Mouse (Mus musculus) monocyte, adult 2 months (primary cell): Measurements from ENCODE around the gene Cplane1.

Experiments used
- DNase-seq, 2 experiments: peaks; one replicate each; pipeline ENCODE4 v3.0.0; 2022; ENCODE audit warnings: low spot score in 2 of 2, low read depth in 1 of 2

The Cplane1 gene

GRCm38 (mm10) chr15:8291251-8291650, 122.3 kb downstream of the Cplane1 start:
- no peak for DNase-seq

DNA sequence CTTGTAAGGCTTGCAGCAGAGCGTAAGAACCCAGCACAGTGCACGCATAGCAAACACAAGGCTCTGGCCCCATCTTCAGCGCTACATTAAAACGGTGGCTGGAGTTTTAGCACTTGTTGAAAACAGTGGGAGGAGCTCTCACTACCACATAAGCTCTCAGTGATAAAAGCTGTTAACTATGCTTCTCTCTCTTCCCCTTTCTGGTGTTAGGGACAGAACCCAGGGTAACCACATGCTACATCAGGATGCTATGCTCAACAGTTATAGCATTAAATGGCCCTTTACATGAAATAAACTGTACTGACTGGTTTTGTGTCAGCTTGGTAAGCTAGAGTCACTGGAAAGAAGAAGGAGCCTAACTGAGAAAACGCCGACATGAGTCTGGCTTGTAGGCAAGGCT, 125.2 kb downstream of the Cplane1 start:
- DNase-seq, result no peak

- DNase-seq, result no peak
These were observed 134.0 kb downstream of the Cplane1 start for GRCm38 (mm10) chr15:8302944-8303343.

DNA sequence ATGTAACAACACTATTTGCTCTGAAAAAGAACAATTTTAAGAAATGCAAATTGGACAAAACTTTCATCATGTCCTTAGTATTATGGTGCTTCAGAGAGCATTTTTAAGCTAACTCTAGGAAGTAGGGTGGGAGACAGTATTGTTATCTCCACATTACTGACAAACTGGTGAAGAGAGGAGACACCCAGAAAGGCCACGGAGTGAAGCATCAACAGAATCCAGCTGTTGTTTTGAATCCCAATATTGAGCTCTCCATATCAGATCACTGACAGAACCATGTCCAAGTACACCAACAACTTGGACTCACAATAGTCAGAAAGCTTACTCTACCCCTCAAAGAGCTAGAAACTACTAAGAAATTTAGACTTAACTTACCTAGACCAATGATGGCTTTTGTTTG, 136.6 kb downstream of the Cplane1 start:
- DNase-seq, result no peak

- DNase-seq, result no peak
These were observed 148.5 kb downstream of the Cplane1 start for GRCm38 (mm10) chr15:8317381-8317780.

- DNase-seq, result no peak
These were observed 150.3 kb downstream of the Cplane1 start for GRCm38 (mm10) chr15:8319191-8319590.
